Mouse (Mus musculus) 3134 (cell line): ENCODE data around the gene Cdc25a.

Experiments used
- DNase-seq: peaks from one replicate; pipeline ENCODE4 v3.0.0-alpha.2; 2011; ENCODE audit warnings: low spot score; ENCODE audit not compliant: insufficient read length; ENCODE audit errors: extremely low read depth

Gene Cdc25a

GRCm38 (mm10) chr9:109874797-109875691 lies at the start of gene Cdc25a:
Cdc25a (plus strand) TSS chr9:109875579.
- peak; percentile 91 for DNase-seq

- DNase-seq = no peak
These were observed 49.6 kb upstream of the Cdc25a start for GRCm38 (mm10) chr9:109825739-109826138.

GRCm38 (mm10) chr9:109826181-109826580 lies 49.2 kb upstream of the Cdc25a start:
- DNase-seq = no peak

GRCm38 (mm10) chr9:109832391-109833087 lies 42.8 kb upstream of the Cdc25a start, which contains the start of gene Nme6:
Nme6 (plus strand) TSS chr9:109832749.
- DNase-seq = peak; percentile 87

- DNase-seq = no peak
These were observed 42.3 kb upstream of the Cdc25a start for GRCm38 (mm10) chr9:109833088-109833412.

- peak; percentile 61 for DNase-seq
These were observed 26.0 kb upstream of the Cdc25a start, which contains the start of gene Camp for GRCm38 (mm10) chr9:109849312-109849758. Camp (minus strand) TSS chr9:109849617.

GRCm38 (mm10) chr9:109850099-109850498 lies 25.3 kb upstream of the Cdc25a start:
- DNase-seq = no peak

- no peak for DNase-seq
These were observed 21.0 kb upstream of the Cdc25a start for GRCm38 (mm10) chr9:109854341-109854740.

- no peak for DNase-seq
These were observed 19.4 kb upstream of the Cdc25a start for GRCm38 (mm10) chr9:109855947-109856346.

- DNase-seq = peak; percentile 47
These were observed 12.9 kb upstream of the Cdc25a start for GRCm38 (mm10) chr9:109862397-109863044.

GRCm38 (mm10) chr9:109863085-109863484 lies 12.3 kb upstream of the Cdc25a start:
- no peak for DNase-seq

- no peak for DNase-seq
These were observed 9.2 kb upstream of the Cdc25a start for GRCm38 (mm10) chr9:109866218-109866617.

- DNase-seq = no peak
These were observed 4.3 kb upstream of the Cdc25a start for GRCm38 (mm10) chr9:109870983-109871572.

- no peak for DNase-seq
These were observed 569 bp downstream of the Cdc25a start for GRCm38 (mm10) chr9:109875695-109876601.

- DNase-seq = peak; percentile 40
These were observed 1.4 kb downstream of the Cdc25a start for GRCm38 (mm10) chr9:109876756-109877155.

- no peak for DNase-seq
These were observed 2.3 kb downstream of the Cdc25a start for GRCm38 (mm10) chr9:109877666-109878065.

- DNase-seq = no peak
These were observed 3.9 kb downstream of the Cdc25a start for GRCm38 (mm10) chr9:109879305-109879704.

GRCm38 (mm10) chr9:109886259-109886658 lies 10.9 kb downstream of the Cdc25a start:
- no peak for DNase-seq

- DNase-seq = no peak
These were observed 11.9 kb downstream of the Cdc25a start for GRCm38 (mm10) chr9:109887321-109887720.

- DNase-seq = no peak
These were observed 16.1 kb downstream of the Cdc25a start for GRCm38 (mm10) chr9:109891501-109891900.
